Mouse (Mus musculus) right cerebral cortex, postnatal 14 days (tissue): Measurements from ENCODE around the gene Otos.

Experiments
- DNase-seq: peaks from one replicate; pipeline ENCODE4 v3.0.0; 2022

The Otos gene

DNA sequence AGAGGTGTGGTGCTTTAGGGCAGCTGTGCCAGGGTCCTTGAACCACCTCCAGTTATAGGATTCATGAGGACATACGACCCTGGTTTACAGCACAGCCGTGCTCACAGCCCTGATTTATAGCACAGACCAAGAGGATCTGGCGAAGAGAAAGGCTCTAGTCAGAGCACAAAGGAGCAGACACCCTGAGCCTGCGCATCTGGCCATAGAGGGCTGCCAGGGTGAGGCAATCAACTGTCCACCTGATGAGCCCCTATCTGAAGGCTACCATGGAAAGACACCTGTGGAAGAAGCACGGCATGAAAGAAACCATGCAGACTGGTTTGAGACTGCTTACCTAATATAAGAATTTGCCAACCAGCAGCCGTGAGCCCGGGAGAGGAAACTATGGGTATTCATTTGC is 2.0 kb downstream of the Otos start:
- no peak for DNase-seq

GRCm38 (mm10) chr1:92646111-92646510 is 2.5 kb downstream of the Otos start:
- DNase-seq = no peak

DNA sequence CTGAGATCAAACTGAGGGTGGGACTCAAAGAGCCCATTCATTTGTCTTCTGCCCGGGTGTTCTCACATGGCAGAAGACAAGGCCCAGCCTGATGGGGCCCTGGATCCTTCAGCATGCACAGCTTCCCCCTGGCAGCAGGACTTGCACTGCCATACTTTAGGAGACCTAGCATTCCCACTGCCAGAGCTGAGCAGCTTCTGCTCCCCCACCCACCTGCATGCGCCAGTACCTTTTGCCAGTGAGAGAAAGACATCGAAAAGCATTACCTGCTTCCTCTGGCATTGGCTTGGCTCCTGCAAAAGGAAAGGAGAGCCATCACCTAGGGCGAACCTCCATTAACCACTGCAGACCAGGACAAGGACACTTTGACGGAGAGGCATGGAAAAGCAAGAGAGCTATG is 3.7 kb downstream of the Otos start:
- DNase-seq = no peak

- DNase-seq = no peak
Measured at GRCm38 (mm10) chr1:92643691-92644090, 5.0 kb downstream of the Otos start.

- DNase-seq = peak; percentile 87
Measured at GRCm38 (mm10) chr1:92641514-92642272, 6.9 kb downstream of the Otos start, which contains the start of gene Cops9. Gene Cops9 (minus strand): TSS chr1:92641985.

- no peak for DNase-seq
Measured at GRCm38 (mm10) chr1:92640393-92640792, 8.2 kb downstream of the Otos start.

- no peak for DNase-seq
Measured at GRCm38 (mm10) chr1:92638736-92639135, 9.9 kb downstream of the Otos start.

GRCm38 (mm10) chr1:92638181-92638580 is 10.5 kb downstream of the Otos start:
- no peak for DNase-seq

DNA sequence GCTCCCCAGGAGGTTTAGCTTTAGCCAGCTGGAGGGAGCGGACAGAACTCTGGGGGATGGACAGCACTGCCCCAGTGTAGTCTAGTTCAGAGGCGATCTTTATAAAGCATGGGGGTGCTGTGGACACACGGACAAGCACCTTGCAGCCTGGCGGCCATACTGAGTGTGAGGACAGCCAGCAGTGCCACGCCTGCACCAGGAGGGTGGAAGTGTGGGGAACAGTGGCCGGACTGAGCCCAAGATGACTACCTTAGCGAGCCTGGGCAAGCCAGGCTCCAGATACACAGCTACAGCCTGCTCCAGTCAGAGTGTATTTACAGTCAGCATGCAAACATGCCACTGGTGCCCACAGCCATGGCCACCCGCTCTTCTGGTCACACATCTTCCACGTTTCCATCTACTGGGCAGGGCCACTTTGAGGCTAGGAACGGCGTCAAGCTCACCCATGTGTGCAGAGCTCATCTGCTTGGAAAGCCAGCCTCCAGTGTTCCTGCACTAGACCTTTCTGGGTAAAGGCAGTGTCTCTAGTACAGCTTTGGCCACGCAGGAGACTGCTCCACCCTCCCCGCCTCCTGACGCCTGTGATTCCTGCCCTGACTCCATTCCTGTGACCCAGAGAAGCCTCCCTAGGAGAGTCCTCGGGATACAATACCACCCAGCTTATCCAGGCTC is 11.0 kb downstream of the Otos start:
- no peak for DNase-seq

GRCm38 (mm10) chr1:92636676-92637075 is 12.0 kb downstream of the Otos start:
- no peak for DNase-seq

DNA sequence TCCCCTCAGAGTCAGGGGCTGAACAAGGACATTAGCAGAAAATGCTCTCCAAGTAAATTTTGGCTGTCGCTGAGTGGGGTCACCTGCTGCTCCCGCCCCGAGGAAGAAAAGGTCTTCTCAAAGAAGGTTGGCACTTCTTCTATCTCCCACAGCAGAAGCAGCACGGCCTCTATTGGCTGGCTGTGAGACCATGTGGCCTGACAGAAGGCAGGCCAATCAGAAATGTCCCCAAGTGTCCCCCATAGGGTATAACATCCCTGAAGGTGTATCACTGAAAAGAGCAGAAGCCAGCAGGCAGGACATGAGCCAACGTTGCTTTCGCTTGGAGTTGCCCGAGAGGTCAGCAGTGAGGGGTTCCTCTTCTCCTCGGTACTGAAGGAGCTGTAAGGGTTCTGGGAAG is 12.6 kb downstream of the Otos start:
- DNase-seq = no peak

- DNase-seq = no peak
Measured at GRCm38 (mm10) chr1:92634976-92635599, 13.6 kb downstream of the Otos start.

DNA sequence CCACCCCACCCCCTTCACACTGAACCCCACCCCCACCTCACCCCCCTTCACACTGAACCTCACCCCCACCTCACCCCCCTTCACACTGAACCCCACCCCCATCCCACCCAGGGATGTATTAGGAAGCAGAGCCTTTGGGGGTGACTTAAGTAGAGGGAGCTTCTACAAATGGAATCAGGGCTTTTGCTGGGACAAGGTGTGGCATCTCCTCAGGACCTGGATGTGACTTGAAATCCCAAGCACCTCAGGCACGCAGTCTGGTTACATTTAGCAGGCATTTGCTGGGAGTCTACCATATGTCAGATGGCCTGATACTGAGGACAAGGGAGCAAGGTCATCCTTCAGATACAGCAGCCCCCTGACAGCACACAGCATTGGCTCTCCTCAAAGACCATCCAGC is 14.1 kb downstream of the Otos start:
- DNase-seq = no peak

DNA sequence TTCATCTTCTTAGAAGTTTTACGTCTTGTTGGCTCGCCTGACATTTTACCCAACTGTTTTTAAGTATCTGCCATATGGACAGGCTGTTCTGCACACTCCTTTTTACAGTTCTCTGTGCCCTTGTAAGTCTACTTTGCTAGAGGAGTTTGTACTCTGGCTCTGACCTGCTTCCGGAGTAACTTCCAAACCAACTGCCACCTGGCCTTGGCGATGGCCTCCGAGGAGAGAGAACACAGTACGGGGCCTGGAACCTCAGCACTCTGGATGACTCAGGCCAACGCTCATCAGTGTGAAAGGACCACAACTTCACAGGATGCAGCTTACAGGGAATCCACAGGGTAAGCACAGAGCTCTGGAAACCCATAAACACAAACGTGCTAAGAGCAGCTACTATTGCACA is 14.9 kb downstream of the Otos start:
- DNase-seq = no peak

DNA sequence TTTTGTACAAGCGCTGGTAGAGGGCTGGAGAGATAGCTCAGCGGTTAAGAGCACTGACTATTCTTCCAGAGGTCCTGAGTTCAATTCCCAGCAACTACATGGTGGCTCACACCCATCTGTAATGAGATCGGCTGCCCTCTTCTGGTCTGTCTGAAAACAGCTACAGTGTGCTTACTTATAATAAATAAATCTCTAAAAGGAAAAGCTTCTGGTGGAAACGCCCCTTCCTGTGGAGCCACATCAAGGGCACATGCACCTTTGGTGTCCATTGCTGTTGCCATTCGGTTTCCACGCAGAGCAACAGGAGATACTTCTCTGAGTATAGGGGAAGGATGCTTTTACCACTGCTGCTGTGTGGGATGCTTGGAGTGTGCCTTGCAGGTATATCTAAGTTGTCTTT is 15.7 kb downstream of the Otos start:
- no peak for DNase-seq

DNA sequence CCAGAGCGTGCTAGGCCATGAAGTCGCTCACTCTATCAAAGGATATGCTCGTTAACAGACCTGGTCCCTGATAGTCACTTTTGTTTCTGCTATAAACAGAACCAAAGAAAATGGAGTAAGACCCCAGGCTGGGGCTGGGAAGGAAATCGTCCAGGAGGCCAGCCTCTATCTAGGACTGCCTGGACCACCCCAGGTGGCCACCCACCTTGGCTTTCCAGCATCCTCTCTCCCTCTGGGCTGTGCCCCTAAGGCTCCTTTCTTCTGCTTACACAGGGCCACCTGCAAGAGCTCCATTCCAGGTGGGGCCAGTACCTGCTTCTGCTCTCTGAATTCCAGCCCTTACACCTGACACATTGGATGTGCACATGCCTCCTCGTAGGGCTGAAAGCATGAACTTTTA is 16.4 kb downstream of the Otos start:
- DNase-seq = no peak

- no peak for DNase-seq
Measured at GRCm38 (mm10) chr1:92628227-92628626, 20.4 kb downstream of the Otos start.

- no peak for DNase-seq
Measured at GRCm38 (mm10) chr1:92618360-92618759, 30.3 kb downstream of the Otos start.

DNA sequence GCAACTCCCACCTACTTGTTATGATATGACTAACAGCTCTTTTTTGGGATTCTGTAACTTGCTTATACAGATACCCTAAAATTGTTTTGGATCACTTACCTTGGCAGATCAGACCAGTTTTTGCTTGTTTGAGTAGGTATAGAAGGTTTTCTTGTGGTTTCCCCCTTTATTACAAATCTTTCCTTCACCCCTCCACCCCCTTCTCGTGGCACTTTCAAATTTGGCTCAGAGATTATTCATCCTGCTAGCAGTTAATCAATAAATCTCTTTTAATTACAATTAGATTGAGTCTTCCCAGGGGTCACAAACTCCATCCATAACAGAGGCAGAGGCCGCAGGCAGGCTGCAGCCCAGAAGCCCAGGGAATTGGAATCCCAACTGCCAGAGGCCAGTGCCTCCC is 31.2 kb downstream of the Otos start, which contains the start of gene Olfr12:
TSS of gene Olfr12 (plus strand) at position 301 of the 400 bp plus-strand sequence.
- no peak for DNase-seq

- DNase-seq = no peak
Measured at GRCm38 (mm10) chr1:92616046-92616445, 32.6 kb downstream of the Otos start.

GRCm38 (mm10) chr1:92614516-92614915 is 34.1 kb downstream of the Otos start:
- no peak for DNase-seq

- DNase-seq = no peak
Measured at GRCm38 (mm10) chr1:92613175-92613574, 35.5 kb downstream of the Otos start.

GRCm38 (mm10) chr1:92611008-92611407 is 37.6 kb downstream of the Otos start:
- DNase-seq = peak; percentile 42

GRCm38 (mm10) chr1:92607711-92608110 is 40.9 kb downstream of the Otos start:
- DNase-seq = no peak
